Mouse (Mus musculus): ENCODE measurements at regions not wholly inside any gene's neighbourhood (a gene's known extent, or its start where the extent isn't known, plus 50 kb on each side); places are given as distances from the start of the nearest gene placed in this dataset.

DNA sequence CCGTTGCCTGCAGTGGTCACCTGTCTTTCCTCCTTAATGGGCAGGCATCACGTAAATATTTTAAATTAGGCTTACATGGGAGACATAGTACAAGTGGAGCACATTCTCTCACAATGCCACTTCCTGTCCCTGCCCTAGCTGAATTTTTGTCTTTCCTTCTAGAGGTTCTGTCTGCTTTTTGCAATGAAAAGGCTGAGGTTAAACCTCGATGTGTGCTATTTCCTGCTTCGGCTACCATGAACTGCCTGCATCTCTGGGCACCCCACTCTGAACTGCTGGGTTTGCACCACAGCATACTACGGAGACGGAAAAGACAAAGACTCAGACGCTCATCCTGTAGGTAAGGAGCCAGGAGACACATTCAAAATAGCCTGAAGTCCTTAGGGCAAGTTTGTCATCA, 78.4 kb downstream of the Lbh start:
- Histone ChIP-seq H3K9ac (ENCODE audit: insufficient read depth, low read depth) (no peak overlapping the region), H3K4me3 (replicated peaks in 1 of 3; ENCODE audit: low read depth in 2 of 3, low read length in 2 of 3, poor library complexity in 1 of 3) (no peak overlapping the region), H3K27me3 (replicated peaks) (no peaks in the 10 kb centered on the region), H3K79me2 (replicated peaks; ENCODE audit: control insufficient read depth, extremely low read depth, insufficient read depth, poor library complexity, severe bottlenecking) (no peaks in the 10 kb centered on the region), H3K4me2 (ENCODE audit: insufficient read depth, low read depth, poor library complexity, severe bottlenecking) (no peak overlapping the region), H3K36me3 (replicated peaks in 1 of 2; ENCODE audit: control insufficient read depth in 1 of 2, insufficient read depth in 1 of 2, low read length in 1 of 2) (no peaks in the 10 kb centered on the region), H3K27ac (ENCODE audit: insufficient read depth, low read depth) (no peak overlapping the region), H3K9me3 (replicated peaks; ENCODE audit: low read length) (no peaks in the 10 kb centered on the region), H3K4me1 (ENCODE audit: control insufficient read depth in 1 of 2, insufficient read depth in 2 of 2) (0 out of 4 replicates have a peak, but pooled peaks cover 0 to 3% of the 10 kb centered on the region in 2 experiments)
- dilution Hi-C loops (cut with MboI; ENCODE audit: extremely low pct_ligation_motif_present, extremely low pct_unique_long_range_greater_than_20kb, low sequenced_read_pairs): no loop called here
- TF ChIP-seq RCOR1 (conservative IDR thresholded peaks at IDR 0.05; ENCODE audit: low read depth, low read length) (no peak), POLR2A (IDR thresholded peaks at IDR 0.05; ENCODE audit: low read depth, low read length) (no peak), JUND (conservative IDR thresholded peaks at IDR 0.05; ENCODE audit: low read depth, low read length) (no peak), KAT2A (IDR thresholded peaks at IDR 0.05; ENCODE audit: insufficient replicate concordance, low read length) (no peak), ZKSCAN1 (IDR thresholded peaks at IDR 0.05; ENCODE audit: borderline replicate concordance, low read depth, low read length) (no peak), MEF2A (IDR thresholded peaks at IDR 0.05; ENCODE audit: borderline replicate concordance, low read depth, low read length) (no peak), IRF4 (IDR thresholded peaks at IDR 0.05; ENCODE audit: low read depth, low read length) (no peak), CHD1 (IDR thresholded peaks at IDR 0.05; ENCODE audit: low read depth, low read length) (no peak), MAFK (IDR thresholded peaks at IDR 0.05; ENCODE audit: insufficient replicate concordance, low read length) (no peak), HCFC1 (IDR thresholded peaks at IDR 0.05; ENCODE audit: low read depth, low read length) (no peak), POLR2AphosphoS2 (IDR thresholded peaks at IDR 0.05; ENCODE audit: low read depth, low read length) (no peak)
- in situ Hi-C loops (cut with MboI; ENCODE audit: low pct_ligation_motif_present, low pct_unique_long_range_greater_than_20kb, low sequenced_read_pairs): no loop called here
- no peak for DNase-seq (ENCODE audit: extremely low read depth)

DNA sequence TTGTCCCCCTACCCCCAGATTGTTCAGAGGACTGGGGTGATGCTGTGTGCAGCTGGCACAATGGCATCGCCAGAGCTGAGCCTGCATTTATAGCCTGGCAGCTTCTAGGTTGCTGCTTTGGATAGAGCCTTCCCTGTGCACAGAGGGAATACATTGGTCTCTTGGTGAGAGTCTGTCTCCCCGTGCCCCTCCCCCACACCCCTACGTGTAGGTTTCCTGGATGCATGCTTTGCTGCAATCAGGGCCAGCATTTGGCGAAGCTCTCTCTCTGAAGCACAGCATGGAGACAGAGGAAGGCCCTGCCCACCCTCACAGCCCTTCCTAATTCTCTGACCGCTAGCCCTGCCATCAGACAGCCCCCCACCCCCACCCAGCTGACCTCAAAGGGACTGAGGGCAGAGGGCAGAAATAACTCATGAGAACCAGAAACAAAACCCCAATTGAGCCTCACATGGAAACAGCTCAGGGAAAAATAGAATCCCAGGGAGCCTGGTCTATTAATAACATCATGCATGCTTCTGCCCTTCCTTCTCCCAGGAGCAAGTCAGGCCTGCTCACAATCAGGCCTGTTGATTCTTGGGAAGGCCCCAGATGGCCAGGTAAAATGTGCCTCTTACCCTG, 79.3 kb downstream of the Lbh start:
- in situ Hi-C loops (cut with MboI; ENCODE audit: low pct_ligation_motif_present, low pct_unique_long_range_greater_than_20kb, low sequenced_read_pairs) (no loop called here), dilution Hi-C loops (cut with MboI; ENCODE audit: extremely low pct_ligation_motif_present, extremely low pct_unique_long_range_greater_than_20kb, low sequenced_read_pairs) (no loop called here)
- H3K79me2 ChIP-seq (replicated peaks; ENCODE audit: control insufficient read depth, extremely low read depth, insufficient read depth, poor library complexity, severe bottlenecking): no peaks in the 10 kb centered on the region
- no peak overlapping the region for H3K27ac ChIP-seq (ENCODE audit: insufficient read depth, low read depth)
- no peak for TF ChIP-seq ZKSCAN1 (IDR thresholded peaks at IDR 0.05; ENCODE audit: borderline replicate concordance, low read depth, low read length)
- no peak for TF ChIP-seq KAT2A (IDR thresholded peaks at IDR 0.05; ENCODE audit: insufficient replicate concordance, low read length)
- no peak for TF ChIP-seq JUN (IDR thresholded peaks at IDR 0.05; ENCODE audit: insufficient read depth, low read depth, low read length)
- no peak for TF ChIP-seq ZMIZ1 (IDR thresholded peaks at IDR 0.05; ENCODE audit: low read depth, low read length)
- no peak for TF ChIP-seq CHD1 (IDR thresholded peaks at IDR 0.05; ENCODE audit: low read depth, low read length)
- TF ChIP-seq USF1 (IDR thresholded peaks at IDR 0.05; ENCODE audit: low read depth, low read length): no peak
- no peak for TF ChIP-seq NRF1 (IDR thresholded peaks at IDR 0.05; ENCODE audit: low read depth, low read length)
- TF ChIP-seq CHD2 (IDR thresholded peaks at IDR 0.05; ENCODE audit: low read length): no peak
- TF ChIP-seq RCOR1 (conservative IDR thresholded peaks at IDR 0.05; ENCODE audit: low read depth, low read length): no peak
- no peak for TF ChIP-seq PAX5 (IDR thresholded peaks at IDR 0.05; ENCODE audit: low read length)
- H3K4me1 ChIP-seq (ENCODE audit: control insufficient read depth in 1 of 2, insufficient read depth in 2 of 2): 0 out of 4 replicates have a peak, but pooled peaks cover 0 to 3% of the 10 kb centered on the region in 2 experiments
- no peak overlapping the region for H3K9ac ChIP-seq (ENCODE audit: insufficient read depth, low read depth)
- no peaks in the 10 kb centered on the region for H3K27me3 ChIP-seq (replicated peaks)
- no peak overlapping the region for H3K4me2 ChIP-seq (ENCODE audit: insufficient read depth, low read depth, poor library complexity, severe bottlenecking)
- H3K36me3 ChIP-seq (replicated peaks in 1 of 2; ENCODE audit: control insufficient read depth in 1 of 2, insufficient read depth in 1 of 2, low read length in 1 of 2): no peaks in the 10 kb centered on the region
- no peak overlapping the region for H3K4me3 ChIP-seq (replicated peaks in 1 of 3; ENCODE audit: low read depth in 2 of 3, low read length in 2 of 3, poor library complexity in 1 of 3)
- no peak for DNase-seq (ENCODE audit: extremely low read depth)
- no peaks in the 10 kb centered on the region for H3K9me3 ChIP-seq (replicated peaks; ENCODE audit: low read length)
